Mouse (Mus musculus): ENCODE results near the gene Idua.

Gene Idua

DNA sequence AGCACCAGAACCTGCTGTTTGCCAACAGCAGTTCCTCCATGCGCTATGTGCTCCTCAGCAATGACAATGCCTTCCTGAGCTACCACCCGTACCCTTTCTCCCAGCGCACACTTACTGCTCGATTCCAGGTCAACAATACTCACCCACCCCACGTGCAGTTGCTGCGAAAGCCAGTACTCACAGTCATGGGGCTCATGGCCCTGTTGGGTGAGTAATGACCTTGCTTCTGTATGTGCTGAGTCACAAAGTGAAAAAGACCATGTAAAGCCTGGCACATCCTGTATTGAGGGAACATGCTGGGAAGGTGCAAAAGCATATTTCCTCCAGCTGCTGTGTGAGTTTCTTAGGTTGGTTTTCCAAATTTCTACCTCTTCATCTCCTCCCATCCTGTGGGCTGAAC is 20.7 kb downstream of the Idua start:
- no peak for DNase-seq (ENCODE audit: low read depth)

DNA sequence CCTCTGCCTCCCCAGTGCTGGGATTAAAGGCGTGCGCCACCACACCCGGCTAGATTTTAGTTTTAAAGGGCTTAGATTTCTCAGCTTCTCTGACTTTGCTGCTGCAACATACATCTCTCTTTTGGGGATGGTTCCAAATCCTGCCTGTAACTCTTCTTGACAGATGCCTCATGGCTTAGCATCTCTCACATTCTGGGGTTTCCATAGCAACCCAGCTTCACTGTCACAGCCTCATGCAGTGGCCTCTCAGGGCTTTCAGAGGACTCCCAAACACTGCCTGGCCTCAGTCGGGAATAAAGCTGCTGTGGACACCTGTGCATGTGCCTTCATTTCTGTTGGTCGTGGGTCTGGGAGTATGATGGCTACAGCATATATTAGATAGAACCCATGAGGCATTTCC is 29.0 kb downstream of the Idua start:
- no peak for DNase-seq (ENCODE audit: low read depth)

DNA sequence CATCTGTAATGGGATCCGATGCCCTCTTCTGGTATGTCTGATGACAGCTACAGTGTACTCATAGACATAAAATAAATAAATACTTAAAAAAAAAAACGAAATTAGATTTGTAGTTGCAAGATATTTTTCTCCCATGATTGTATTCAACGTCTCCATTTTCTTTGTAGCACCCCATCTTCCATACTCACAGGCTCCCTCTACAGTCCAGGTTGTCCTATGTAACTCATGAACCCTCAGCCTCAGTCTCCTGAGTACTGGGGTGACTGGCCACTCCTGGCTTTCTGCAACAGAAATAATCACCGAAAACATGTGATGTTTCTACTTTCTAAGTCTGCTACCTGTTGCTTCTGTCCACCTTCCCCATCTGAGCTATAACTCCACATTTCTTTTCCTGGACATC is 31.0 kb downstream of the Idua start:
- no peak for DNase-seq (ENCODE audit: low read depth)

DNA sequence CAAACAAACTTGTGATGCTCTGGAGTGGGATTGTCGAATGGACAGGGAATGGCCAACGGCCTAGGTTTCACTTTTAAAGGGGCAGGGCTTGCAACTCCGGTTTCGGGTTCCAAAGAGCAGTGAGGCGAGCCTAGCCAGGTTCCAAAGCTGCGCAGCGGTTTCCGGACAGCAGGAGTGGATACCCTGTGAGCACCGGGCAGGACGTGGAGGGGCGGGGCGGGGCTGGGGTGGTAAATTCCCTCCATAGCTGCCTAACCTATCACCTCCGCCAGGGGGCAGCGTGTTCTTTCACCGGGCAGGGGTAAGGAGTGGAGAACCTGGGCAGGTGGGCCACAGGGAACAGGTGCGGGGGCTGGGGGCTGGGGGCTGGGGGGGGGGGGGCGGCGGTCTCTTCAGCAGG is 32.1 kb downstream of the Idua start, which contains the start of gene Fgfrl1:
Gene Fgfrl1 (plus strand): TSS at position 112 of the 400 bp plus-strand sequence.
- no peak for DNase-seq (ENCODE audit: low read depth)

DNA sequence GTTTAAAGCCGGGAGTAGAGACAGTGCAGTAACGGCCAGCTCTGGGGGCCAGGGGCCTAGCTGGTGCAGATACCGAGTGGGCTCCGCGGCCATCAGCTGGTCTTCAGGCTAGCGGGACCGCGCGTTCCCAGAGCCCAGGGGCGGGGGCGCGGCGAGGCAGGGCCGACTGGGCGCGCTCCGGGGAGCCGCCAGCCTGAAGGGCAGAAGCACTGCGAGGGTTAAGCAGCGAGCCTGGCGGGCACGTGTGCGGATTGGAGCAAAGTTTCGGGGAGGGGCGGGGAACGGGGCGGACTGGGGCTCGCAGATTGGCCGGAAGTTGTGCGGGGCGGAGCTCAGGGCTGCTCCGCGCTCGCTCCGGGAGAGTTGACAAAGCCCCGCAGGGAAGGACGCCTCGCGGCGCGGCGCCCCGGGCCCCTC is 33.7 kb downstream of the Idua start:
- peak; percentile 86 for DNase-seq (ENCODE audit: low read depth)

DNA sequence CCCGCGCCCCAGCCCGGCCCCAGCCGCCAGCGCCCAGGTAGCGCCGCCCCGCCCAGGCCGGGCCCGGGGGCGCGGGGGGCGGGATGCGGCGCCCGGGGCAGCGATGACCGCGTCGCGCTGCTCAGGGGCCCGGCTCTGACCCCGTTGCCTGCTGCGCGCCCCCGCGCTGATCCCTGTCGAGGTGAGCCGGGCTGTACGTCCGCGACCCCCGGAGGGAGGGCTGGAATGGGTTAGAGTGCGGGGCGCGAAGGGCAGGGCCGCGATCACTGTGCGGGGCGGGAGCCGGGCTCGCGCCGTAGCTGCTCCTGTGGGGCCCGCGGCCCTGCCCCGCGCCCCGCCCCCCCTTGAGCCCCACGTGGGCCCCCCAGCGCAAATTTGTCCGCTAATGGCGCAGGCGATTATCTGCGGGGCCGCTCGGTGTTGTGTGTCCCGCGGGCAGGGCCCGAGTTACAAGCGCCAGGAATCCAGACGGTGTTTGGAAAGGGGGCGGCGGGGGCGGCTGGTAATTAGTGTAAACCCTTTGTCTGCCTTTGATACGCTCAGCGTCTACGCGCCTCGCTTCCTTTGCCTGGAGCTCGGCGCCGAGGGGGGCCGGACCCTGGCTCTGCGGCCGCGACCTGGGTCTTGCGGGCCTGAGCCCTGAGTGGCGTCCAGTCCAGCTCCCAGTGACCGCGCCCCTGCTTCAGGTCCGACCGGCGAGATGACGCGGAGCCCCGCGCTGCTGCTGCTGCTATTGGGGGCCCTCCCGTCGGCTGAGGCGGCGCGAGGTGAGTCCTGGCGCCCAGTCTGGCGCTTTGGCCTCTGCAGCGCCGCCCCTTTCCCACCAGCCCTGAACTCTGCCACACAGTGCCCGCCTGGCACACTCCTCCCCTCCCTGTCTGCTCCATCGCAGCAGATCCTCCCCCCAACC is 34.5 kb downstream of the Idua start:
- DNase-seq (ENCODE audit: low read depth), result no peak

DNA sequence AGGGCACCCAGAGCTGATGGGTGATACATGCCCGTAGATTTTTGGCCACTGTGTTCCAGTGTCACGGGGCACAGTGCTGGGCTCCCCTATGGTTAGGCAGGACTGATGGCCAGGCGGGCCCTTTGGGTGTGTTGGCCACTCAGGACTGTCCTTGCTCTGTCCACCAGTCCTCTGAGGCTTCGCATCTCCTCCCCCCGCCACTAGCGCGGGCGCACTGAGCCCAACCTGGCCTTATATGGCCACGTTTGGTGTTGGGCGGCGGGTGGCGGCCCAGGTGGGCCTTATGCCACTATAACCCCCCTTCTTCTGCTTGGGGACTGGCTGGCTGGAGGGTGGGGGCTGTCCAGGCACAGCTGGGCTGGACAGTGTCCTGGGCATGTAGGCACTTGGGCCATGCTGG is 35.7 kb downstream of the Idua start:
- no peak for DNase-seq (ENCODE audit: low read depth)

DNA sequence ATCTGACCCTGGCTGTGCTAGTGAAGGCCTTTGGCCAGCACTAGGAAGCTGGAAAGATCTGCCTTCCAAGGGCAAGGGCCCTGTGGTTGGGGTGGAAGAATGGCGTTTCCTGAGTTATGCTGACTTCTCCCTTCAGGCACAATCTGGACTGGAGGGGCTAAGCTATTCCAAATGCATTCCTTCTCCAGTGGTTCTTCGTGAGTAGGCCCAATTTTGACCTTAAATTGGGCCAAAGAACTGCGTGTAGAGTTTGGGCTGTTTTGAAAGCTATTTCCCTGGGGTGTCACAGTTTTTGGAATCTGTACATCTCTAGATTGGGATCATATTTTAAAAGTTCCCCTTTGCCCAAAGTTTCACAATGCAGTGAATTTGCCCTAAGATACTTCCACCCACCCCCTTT is 36.4 kb downstream of the Idua start:
- no peak for DNase-seq (ENCODE audit: low read depth)

DNA sequence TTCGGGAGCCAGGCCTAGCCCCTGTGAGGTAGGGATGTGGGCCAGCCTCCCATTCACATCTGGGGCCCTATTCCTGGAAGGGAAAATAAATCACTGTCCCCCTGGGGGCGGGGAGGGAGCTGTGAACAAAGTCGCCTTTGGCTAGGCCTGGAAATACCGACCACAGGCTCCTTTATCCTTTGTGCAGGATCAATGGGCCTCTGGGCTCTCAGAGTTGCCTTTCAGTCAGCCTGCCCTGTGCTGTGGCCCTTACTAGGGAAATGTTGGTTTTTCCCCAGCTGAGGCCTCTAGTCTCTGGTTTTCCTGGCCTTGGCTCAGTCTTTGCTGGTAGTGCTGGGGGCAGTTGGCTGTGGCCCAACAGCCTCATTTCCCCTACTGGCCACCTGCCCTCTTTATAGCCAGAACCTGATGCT is 37.2 kb downstream of the Idua start:
- no peak for DNase-seq (ENCODE audit: low read depth)

DNA sequence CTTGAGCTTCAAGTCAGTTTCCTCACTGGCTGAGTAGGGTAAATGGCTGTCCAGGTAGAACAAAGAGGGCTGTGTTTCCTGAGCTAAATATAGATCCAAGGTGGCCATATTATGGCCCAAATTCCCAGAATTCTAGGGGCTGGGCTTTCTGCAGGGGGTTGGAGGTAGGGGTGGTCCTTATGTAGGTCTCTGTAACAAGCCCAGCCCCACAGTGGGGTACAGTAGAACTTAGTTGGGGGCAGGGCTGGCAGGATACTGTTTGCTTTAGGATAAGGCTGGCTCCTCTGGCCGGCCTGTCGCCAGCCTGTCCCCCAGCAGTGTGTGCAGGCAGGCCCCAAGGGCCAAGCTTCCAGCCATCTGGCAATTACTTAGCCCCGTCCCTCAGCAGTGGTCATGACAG is 40.2 kb downstream of the Idua start:
- no peak for DNase-seq (ENCODE audit: low read depth)

DNA sequence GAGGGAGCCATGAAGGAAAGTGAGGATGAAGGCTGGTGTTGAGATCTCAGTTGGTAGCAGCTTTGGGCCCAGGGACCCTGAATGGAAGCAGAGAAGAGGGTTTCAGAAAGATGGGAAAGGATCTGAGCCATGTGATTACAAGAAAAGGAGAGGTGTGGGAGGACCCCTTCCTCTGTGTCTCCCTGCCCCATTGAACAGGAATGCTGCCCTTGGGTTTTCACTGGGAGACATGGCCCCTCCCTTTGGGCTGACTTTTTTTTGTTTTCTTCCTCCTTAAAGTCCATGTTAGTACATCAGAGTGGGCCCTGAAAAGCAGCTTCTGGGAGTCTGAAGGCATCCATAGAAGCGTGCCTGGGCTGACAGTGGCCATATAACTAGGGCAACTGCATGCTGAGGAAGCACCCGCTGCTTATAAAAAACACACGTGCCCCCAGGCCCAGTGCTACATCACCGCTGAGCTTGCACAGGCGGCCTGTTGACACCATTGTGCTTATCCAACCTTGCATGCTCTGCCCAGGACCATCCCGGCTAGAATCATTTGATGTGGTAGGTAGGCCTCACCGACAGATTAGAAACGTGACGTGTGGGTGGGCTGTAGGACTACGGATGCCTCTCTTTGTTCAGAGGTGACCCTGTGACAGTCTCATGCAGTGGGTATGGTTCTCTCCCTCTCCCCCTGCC is 41.4 kb downstream of the Idua start:
- no peak for DNase-seq (ENCODE audit: low read depth)

DNA sequence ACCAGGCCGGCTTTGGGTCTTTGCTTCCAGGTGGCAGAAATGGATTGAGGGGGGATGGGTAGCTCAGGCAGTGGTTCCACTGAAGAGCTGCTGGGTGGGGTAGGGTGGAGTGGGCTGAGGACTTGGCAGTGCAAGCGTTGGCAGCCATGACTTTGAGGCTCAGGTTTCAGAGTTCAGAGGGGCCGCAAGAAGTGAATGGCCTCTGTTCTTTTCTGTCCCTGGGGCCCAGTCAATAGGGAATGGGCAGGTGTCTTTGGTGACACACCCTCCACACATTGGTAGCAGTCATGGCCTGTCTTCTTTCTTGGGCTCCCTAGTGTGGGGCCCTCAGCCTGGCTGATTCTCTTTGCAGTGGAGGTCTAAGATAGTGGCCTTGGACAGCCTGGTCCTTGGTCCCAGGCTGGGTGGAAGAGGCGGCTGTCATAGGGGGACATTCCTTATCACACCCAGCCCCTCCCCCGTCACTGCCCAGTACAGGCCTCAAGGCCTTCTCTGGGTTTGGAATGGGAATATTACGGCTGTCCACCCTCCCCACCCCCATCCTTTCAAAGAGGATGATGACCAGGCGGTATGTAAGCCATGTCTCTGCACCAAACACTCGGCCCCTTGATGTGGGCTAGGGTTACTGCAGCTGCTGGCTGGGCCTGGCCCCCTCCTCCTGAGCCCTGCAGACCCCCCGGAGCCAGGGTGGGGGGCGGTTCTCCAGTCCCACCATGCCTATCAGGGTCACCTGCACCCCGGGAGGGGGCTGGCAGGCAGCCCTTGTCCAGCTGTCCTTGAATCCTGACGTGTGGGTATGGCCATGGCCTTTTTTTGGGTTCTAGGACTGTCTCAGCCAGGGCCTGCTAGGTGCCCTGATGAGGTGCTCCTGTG is 43.9 kb downstream of the Idua start:
- DNase-seq (ENCODE audit: low read depth), result no peak

DNA sequence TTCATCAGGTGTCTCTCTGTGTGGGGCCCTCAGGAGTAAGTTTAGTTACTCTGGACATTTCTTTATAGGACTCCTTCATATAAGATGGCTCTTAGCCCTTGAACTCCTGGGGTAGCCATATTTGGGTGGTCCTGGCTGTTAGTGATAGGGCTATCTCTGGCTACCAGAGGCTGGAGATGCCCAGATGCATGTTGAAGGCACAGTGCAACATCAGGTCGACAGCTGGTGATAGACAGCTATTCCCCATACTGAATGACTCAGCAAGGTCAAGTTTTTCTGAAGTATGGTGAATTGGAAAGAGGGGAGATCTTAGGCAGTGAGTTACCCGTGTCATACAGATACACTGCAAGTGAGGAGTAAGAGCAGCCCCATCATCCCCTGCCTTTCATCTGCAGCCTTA is 47.6 kb downstream of the Idua start:
- DNase-seq (ENCODE audit: low read depth), result no peak

DNA sequence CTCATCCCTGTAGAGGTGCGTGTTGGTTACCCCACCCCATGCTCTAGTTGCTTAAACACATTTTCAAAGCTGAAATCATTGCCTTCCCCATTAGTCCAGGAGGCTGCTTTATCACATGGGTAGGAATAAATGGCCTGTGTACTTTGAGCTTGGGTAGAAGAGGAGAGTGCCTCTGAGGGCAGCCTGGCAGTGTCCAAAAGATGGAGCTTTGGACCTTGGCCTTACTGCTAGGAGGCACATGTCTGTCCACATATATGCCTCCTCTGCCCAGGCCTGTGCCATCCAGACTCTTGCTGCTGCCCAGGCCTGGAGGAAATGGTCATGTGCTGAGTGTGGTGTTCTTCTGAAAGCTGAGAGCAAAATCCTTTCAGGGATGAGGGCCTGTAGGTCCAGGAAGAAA is 48.3 kb downstream of the Idua start:
- DNase-seq (ENCODE audit: low read depth), result no peak

DNA sequence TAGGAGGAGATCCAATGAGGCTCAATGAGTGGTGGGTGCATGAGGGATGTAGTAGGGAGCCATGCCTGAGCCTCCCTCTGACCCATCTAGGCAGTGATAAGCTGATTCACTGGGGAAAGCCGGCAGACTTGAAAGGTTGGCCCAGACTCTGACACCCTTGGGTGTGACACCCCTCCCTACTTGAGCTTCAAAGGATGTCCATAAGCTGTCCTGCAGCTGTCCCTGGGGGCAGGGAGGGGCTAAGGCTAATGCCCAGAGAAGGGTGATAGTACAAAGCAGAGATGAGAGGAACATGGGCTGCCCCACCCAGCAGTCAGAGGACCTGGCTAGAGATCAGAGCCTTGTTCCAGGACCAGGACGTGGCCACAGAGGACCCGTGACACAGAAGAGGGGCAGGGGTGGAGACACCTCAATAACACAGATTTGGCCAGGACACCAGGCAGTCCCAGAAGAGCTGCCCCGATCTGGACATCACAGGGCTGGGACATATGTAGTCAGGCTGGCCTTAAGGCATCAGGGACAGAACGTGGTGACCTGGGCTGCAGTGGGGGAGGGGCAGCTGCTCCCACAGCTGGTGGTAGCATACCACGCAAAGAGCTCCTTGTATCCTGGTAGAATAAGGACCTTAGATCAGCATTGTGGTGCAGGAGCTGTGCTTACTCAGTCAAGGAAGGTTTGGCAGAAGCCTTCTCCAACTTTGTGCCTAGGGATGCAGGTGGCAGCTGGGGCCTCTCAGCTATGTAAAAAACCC is 49.0 kb downstream of the Idua start:
- no peak for DNase-seq (ENCODE audit: low read depth)

DNA sequence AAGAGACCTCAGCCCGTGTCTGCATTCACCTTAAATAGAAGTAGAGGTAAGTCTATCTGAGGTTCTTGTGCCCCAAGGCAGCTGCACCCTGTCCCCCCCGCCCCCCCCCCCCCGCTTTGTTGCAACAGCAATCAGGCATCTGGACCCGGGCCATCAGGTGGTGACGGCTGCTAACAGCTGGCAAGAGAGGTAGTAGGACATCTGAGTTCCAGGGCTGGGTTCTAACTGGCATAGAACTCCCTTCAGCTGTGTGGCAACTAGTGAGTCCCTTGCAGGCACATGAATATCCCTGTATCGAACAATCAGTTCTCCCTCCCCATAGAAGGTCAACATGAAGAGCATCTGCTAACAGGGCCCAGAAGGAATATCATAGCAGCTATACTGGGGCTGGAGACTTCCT is 51.8 kb downstream of the Idua start:
- no peak for DNase-seq (ENCODE audit: low read depth)

DNA sequence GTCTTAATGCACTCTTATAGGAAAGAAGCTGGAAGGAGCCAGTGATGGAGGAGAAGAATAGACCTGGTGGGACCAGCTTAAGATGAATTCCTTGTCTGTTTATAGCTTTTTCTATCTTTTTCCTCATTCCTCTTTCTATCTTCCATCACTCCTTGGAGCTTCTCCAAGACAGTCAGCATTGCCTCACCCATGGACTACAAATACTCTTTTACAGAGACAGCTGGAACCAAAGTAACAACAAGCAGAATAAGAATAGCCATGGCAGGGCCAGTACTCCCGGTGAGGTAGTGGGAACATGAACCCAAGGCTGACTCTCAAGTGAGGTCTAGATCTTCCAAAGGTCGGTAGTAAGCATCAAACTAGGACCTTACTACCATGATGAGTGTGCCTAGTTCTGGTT is 53.0 kb downstream of the Idua start:
- no peak for DNase-seq (ENCODE audit: low read depth)

DNA sequence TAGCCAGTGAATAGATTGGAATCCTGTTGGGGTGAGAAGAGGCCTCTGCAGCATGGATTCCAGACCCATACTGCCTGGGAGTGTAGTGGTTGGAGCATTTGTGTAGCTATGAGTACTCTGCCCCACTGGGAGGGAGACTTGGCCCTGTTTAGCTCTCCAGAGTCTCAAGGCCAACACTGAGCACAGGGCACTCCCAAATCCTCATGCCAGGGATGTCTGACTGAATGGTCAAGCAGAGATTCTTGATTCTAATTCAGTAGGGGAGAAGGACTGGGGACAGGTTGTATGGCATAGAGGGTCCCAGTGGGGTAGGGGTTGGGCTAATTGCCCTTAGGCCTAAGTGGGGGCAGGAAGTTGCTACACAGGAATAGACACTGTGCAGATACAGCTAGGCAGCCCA is 53.6 kb downstream of the Idua start:
- no peak for DNase-seq (ENCODE audit: low read depth)

DNA sequence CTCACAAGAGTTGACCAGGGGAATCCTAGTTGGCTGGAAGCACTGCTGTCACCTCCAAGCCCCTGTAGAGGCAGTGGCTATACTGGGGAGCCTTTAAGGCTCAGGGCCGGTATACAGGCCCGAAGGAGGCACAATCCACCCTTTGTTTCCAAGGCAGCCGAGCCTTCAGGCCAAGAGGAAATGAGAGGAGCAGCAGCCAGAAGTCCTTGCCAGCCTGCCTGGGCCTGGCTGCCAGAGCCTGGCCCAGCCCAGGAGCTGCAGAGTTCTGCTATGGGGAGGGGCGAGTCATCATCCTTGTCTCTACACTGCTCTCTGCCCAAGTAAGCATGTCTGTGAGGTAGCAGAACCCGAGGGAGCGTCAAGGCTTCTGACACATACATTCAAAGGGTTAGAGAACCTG is 54.0 kb downstream of the Idua start:
- DNase-seq (ENCODE audit: low read depth), result no peak

DNA sequence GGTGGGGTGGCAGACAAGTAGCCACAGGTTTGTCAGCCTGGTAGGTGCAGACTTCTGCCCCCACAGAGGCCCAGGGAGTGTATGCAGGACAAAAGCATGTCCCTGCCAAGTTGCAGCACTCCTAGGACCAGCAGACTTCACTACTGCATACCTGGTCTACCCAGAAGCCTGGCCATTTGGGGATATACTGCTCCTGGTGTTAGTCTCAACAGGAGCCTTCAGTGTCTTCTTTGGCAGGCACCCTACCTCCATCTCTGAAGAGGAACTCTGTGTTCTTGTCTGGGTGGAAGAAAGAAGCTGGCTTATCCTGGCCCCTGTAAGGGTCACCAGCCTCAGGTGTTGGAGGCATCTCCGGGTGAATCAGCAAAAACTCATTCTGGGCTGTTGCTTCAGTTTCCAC is 55.8 kb downstream of the Idua start:
- DNase-seq (ENCODE audit: low read depth), result no peak

DNA sequence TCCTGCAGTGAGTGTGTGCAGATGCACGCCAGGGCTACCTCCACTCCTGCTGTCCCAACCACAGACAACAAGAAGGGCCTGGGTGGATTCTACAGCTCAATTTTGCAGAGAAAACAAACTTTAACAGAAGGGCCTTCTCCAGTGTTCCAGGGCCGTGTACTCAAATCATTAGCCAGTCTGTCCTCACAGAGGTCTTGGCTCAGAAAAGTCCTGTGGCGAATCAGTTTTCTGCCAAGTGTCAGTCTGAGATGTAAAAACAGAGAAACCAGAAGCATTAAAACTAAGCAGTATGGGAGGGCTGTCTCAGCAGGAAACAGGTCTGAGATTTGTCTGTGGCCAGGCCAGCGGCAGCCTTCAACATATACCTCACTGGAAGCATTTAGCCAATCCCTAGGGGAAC is 57.9 kb downstream of the Idua start:
- no peak for DNase-seq (ENCODE audit: low read depth)

DNA sequence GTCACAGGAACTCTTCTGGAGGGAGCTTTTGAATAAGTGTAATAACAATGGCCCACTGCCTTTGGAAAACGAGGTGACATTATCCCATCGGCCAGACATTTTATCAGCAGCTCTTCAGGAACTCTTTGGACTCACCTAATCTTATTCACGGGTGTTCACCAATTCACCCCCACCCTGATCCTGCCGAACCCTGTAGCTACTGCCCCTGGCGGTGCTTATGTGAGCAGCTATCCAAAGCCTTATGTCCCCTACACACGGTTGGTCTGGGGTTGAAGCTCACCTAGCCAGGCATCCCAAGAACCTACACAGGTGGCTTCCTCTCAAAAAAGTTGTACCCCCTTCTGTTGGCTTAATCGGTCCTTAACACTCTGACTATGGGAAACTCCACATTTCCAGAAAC is 59.6 kb downstream of the Idua start:
- DNase-seq (ENCODE audit: low read depth), result no peak

All from c-Kit-positive CD71-positive TER-119-negative erythroid progenitor cells, embryonic 14.5 days (primary cell).